Mouse (Mus musculus): ENCODE data around the gene Tfap2a. TPM values are rescaled to one million over a fixed set of nuclear protein-coding genes. Genes with fewer than 3 reads are reported as not detected.

The Tfap2a gene
- not detected in 2 replicates for polyA plus RNA-seq (2015; fragmentation: Nextera tagmentation; extraction: Ambion mirVana)

DNA sequence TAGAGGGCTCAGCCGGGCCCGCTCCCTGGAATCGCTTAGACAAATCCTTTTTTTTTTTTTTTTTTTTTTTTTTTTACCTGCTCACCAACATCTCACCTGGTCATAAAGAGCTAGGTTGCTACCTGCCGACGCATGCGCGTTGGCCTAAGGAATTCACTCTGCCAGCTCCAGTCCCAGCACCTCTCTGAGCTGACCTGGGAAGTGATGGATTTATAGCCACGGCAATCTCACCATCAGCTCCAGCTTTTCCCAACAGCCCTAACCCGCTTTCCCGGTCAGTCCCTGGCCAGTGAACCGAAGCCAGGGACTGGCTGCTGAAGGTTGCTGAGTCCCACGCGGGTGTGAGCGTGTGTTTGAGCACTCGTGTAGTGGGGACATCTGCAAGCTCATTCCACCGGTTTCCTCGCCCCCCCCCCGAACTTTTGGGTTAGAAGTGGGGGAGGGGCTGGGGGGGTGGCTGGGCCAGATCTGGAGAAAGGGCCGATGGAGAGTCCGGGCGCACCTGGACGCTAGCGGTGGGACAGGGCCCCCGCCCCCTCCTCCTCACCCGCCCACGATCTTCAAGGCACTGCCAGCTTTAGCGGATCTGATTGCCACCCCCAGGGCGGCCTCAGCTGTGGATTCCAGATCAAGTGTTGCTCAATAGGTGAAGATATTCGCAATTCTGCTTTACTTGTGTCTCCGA is at the start of gene Tfap2a:
TSS of gene Tfap2a (minus strand) at position 181 of the 685 bp plus-strand sequence.

Other genes starting within 250 kb of the Tfap2a start
- 7.3 and 8.2 TPM in 2 replicates for gene Gcnt2, start 121.4 kb upstream of the Tfap2a start, polyA plus RNA-seq (2015; fragmentation: Nextera tagmentation; extraction: Ambion mirVana)